In the genomic region with DNA sequence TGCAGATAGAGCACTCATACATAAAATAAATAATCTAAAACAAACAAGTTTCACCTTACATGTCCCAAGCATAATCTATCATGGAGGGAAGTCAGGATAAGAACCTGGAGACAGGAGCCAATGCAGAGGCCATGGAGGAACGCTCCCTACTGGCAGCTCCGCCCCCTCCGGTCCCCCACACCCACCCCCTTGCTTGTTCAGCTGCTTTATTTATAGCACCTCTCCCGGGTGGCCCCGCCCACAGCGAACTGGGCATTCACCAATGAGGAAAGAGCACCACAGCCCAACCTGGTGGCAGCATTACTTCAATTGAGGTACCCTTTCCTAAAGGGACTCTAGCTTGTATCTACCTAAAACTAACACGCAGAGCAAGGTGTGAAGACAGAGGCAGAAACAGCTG, we compare ENCODE assay signal across 27 mouse cellular contexts.
DNase-seq lines count a peak whose midpoint lies in the region; ATAC-seq and TF ChIP-seq lines count a peak whose summit lies in the region.
"Had no signal": no experiment of that assay in that cellular context is flagged by ENCODE, and none has a peak within 500 bp of the region (broad histone marks: within the 10 kb centered on the region; RNA-seq: fewer than 3 reads in every experiment).

No protein-coding gene starts in this region.

- no peaks in the 10 kb centered on the region for H3K27me3 ChIP-seq in liver, postnatal 0 days (ENCODE audit: insufficient read depth, low read length)
- H3K27me3 ChIP-seq in forebrain, embryonic 13.5 days, result no peaks in the 10 kb centered on the region
- H3K27me3 ChIP-seq: heart, embryonic 15.5 days; kidney, embryonic 15.5 days; limb, embryonic 12.5 days; liver, embryonic 13.5 days; lung, embryonic 15.5 days had no signal

- no peaks in the 10 kb centered on the region for H3K36me3 ChIP-seq in liver, postnatal 0 days (replicated peaks; ENCODE audit: insufficient read depth, low read length)
- H3K36me3 ChIP-seq in forebrain, embryonic 13.5 days (ENCODE audit: poor library complexity, severe bottlenecking), result peaks cover 37% of the 10 kb centered on the region
- H3K36me3 ChIP-seq: G1E; heart, embryonic 15.5 days; limb, embryonic 12.5 days; liver, embryonic 13.5 days; lung, embryonic 15.5 days had no signal

- 30% methylated on average over 7 of the region's 7 CpGs for WGBS in liver, postnatal 0 days (ENCODE audit: insufficient replicate concordance)
- WGBS in forebrain, embryonic 13.5 days, result 47% methylated on average over 7 of the region's 7 CpGs

- no peaks in the 10 kb centered on the region for H3K9me3 ChIP-seq in liver, postnatal 0 days (ENCODE audit: low read length)
- H3K9me3 ChIP-seq in forebrain, embryonic 13.5 days (replicated peaks), result no peaks in the 10 kb centered on the region
- H3K9me3 ChIP-seq: forebrain, embryonic 10.5 days; G1E; heart, embryonic 15.5 days; kidney, embryonic 15.5 days; limb, embryonic 12.5 days; liver, embryonic 13.5 days; lung, embryonic 15.5 days had no signal

- DNase-seq in gastrocnemius, adult 2 months, result peak; percentile 62
- no peak for DNase-seq in gastrocnemius, postnatal 36 days
- peak; percentile 26 for DNase-seq in liver
- DNase-seq in liver, postnatal 0 days, result no peak
- DNase-seq in ES-CJ7 (ENCODE audit: low read depth, low spot score), result peak; percentile 60
- peak; percentile 14 for DNase-seq in embryo, embryonic 9.5 days (ENCODE audit: extremely low spot score)
- no peak for DNase-seq in ovary, postnatal 14 days (ENCODE audit: low spot score)
- DNase-seq: adrenal gland, postnatal 14 days; cerebellum, adult 8-10 months; cerebellum, postnatal 36 days; forebrain, postnatal 0 days; gastrocnemius, postnatal 25 days; heart, adult 2 months; heart, postnatal 4 days; liver, embryonic 13.5 days; thymus, postnatal 25 days had no signal

- H3K4me3 ChIP-seq in gastrocnemius, adult 2 months, result no peak overlapping the region
- no peak overlapping the region for H3K4me3 ChIP-seq in liver, postnatal 0 days (ENCODE audit: low read depth, low read length)
- no peak overlapping the region for H3K4me3 ChIP-seq in forebrain, embryonic 13.5 days
- H3K4me3 ChIP-seq: forebrain, embryonic 10.5 days; heart, adult 2 months; heart, embryonic 15.5 days; kidney, embryonic 15.5 days; limb, embryonic 12.5 days; liver, embryonic 13.5 days; lung, embryonic 15.5 days had no signal

- no peak overlapping the region for H3K4me2 ChIP-seq in liver, postnatal 0 days (ENCODE audit: low read depth, low read length)
- no peak overlapping the region for H3K4me2 ChIP-seq in forebrain, embryonic 13.5 days
- H3K4me2 ChIP-seq: heart, embryonic 15.5 days; kidney, embryonic 15.5 days; limb, embryonic 12.5 days; liver, embryonic 13.5 days; lung, embryonic 15.5 days; midbrain, embryonic 11.5 days had no signal

- H3K9ac ChIP-seq in liver, postnatal 0 days (replicated peaks), result no peak overlapping the region
- no peak overlapping the region for H3K9ac ChIP-seq in forebrain, embryonic 13.5 days
- H3K9ac ChIP-seq: forebrain, postnatal 0 days; heart, embryonic 15.5 days; kidney, embryonic 15.5 days; limb, embryonic 12.5 days; liver, embryonic 13.5 days; lung, embryonic 15.5 days had no signal

- intact Hi-C loops in gastrocnemius, adult 2 months (cut with DNase I), result no loop called here
- intact Hi-C loops in gastrocnemius, postnatal 36 days (cut with DNase I), result no loop called here

- no peak for ATAC-seq in liver, postnatal 0 days
- no peak for ATAC-seq in forebrain, embryonic 13.5 days
- ATAC-seq: CD4-positive, CD25-positive, alpha-beta regulatory T cell, adult 4 months; forebrain, postnatal 0 days; hindbrain, embryonic 16.5 days; intestine, embryonic 16.5 days had no signal

- no peaks in the 10 kb centered on the region for H3K4me1 ChIP-seq in liver, postnatal 0 days (ENCODE audit: insufficient read depth)
- H3K4me1 ChIP-seq in forebrain, embryonic 13.5 days, result no peaks in the 10 kb centered on the region
- H3K4me1 ChIP-seq: forebrain, embryonic 10.5 days; heart, embryonic 15.5 days; kidney, embryonic 15.5 days; limb, embryonic 12.5 days; liver, embryonic 13.5 days; lung, embryonic 15.5 days had no signal

- no peak overlapping the region for H3K27ac ChIP-seq in gastrocnemius, adult 2 months
- no peak overlapping the region for H3K27ac ChIP-seq in liver, postnatal 0 days (ENCODE audit: low read depth)
- no peak overlapping the region for H3K27ac ChIP-seq in forebrain, embryonic 13.5 days
- H3K27ac ChIP-seq: forebrain, embryonic 10.5 days; heart, adult 2 months; heart, embryonic 15.5 days; kidney, embryonic 15.5 days; limb, embryonic 12.5 days; liver, embryonic 13.5 days; lung, embryonic 15.5 days had no signal

- no peak for TF ChIP-seq CTCF in gastrocnemius, adult 2 months (IDR thresholded peaks at IDR 0.05)
- TF ChIP-seq CTCF in liver, postnatal 0 days (IDR thresholded peaks at IDR 0.05; ENCODE audit: low read depth), result no peak

- TF ChIP-seq EP300 in liver, postnatal 0 days (IDR thresholded peaks at IDR 0.05; ENCODE audit: low read depth), result no peak

Comparison
In these comparisons a context has a peak if more than half of its experiments do, and no peak if none do; other contexts are left out.
1. DNase-seq: peak in gastrocnemius, adult 2 months (single experiment), liver (single experiment), ES-CJ7 (single experiment) and embryo, embryonic 9.5 days (single experiment); none in gastrocnemius, postnatal 36 days (0 of 2), liver, postnatal 0 days (single experiment) and ovary, postnatal 14 days (single experiment).